Mouse (Mus musculus) urinary bladder, postnatal 10 days (tissue): ENCODE results near the gene Ccnt1.
"Not testable (repeated sequence)": the region's sequence is repeated elsewhere in the genome, so short reads cannot be mapped to it uniquely, and the experiment has no call there.

Experiments
- DNase-seq: peaks from one replicate; pipeline ENCODE4 v3.0.0; 2022; ENCODE audit warnings: low spot score

The Ccnt1 gene

GRCm38 (mm10) chr15:98595049-98595448 lies 24.3 kb upstream of the Ccnt1 start:
- no peak for DNase-seq

- DNase-seq = no peak
Observed at GRCm38 (mm10) chr15:98594193-98594592, 23.5 kb upstream of the Ccnt1 start.

- no peak for DNase-seq
Observed at GRCm38 (mm10) chr15:98591396-98591795, 20.7 kb upstream of the Ccnt1 start.

GRCm38 (mm10) chr15:98589640-98590336 lies 19.1 kb upstream of the Ccnt1 start:
- no peak for DNase-seq

- no peak for DNase-seq
Observed at GRCm38 (mm10) chr15:98587751-98588150, 17.0 kb upstream of the Ccnt1 start.

- DNase-seq = not testable (repeated sequence)
Observed at GRCm38 (mm10) chr15:98586141-98586540, 15.4 kb upstream of the Ccnt1 start.

- no peak for DNase-seq
Observed at GRCm38 (mm10) chr15:98585421-98585820, 14.7 kb upstream of the Ccnt1 start.

- no peak for DNase-seq
Observed at GRCm38 (mm10) chr15:98582996-98583395, 12.3 kb upstream of the Ccnt1 start.

- DNase-seq = no peak
Observed at GRCm38 (mm10) chr15:98582410-98582809, 11.7 kb upstream of the Ccnt1 start.

- no peak for DNase-seq
Observed at GRCm38 (mm10) chr15:98579795-98580464, 9.2 kb upstream of the Ccnt1 start.

- DNase-seq = no peak
Observed at GRCm38 (mm10) chr15:98579310-98579709, 8.6 kb upstream of the Ccnt1 start.

- DNase-seq = no peak
Observed at GRCm38 (mm10) chr15:98573293-98573692, 2.6 kb upstream of the Ccnt1 start.

- no peak for DNase-seq
Observed at GRCm38 (mm10) chr15:98569795-98570365, 843 bp downstream of the Ccnt1 start.

GRCm38 (mm10) chr15:98569216-98569615 lies 1.5 kb downstream of the Ccnt1 start:
- no peak for DNase-seq

GRCm38 (mm10) chr15:98568256-98569033 lies 2.3 kb downstream of the Ccnt1 start:
- no peak for DNase-seq

- peak; percentile 99 for DNase-seq
Observed at GRCm38 (mm10) chr15:98567278-98568134, 3.2 kb downstream of the Ccnt1 start.

- DNase-seq = no peak
Observed at GRCm38 (mm10) chr15:98566973-98567277, 3.8 kb downstream of the Ccnt1 start.

GRCm38 (mm10) chr15:98557186-98557585 lies 13.5 kb downstream of the Ccnt1 start:
- no peak for DNase-seq

GRCm38 (mm10) chr15:98555881-98556280 lies 14.8 kb downstream of the Ccnt1 start:
- no peak for DNase-seq

- no peak for DNase-seq
Observed at GRCm38 (mm10) chr15:98552758-98553157, 18.0 kb downstream of the Ccnt1 start.

GRCm38 (mm10) chr15:98546843-98547242 lies 23.9 kb downstream of the Ccnt1 start:
- DNase-seq = no peak

- DNase-seq = no peak
Observed at GRCm38 (mm10) chr15:98545151-98545550, 25.6 kb downstream of the Ccnt1 start.
